Mouse (Mus musculus) heart, embryonic 11.5 days (tissue): Measurements from ENCODE around the gene Sntb2. TPM values are rescaled to one million over a fixed set of nuclear protein-coding genes. Genes with fewer than 3 reads are reported as not detected.

Experiments
- ATAC-seq: fragments of 200-750 bp; cut with Nextera tagmentation; replicated peaks from 2 replicates; pipeline ENCODE4 v1.8.0; 2017; ENCODE audit warnings: moderate library complexity; ENCODE audit not compliant: insufficient number of reproducible peaks, low FRiP score, low TSS enrichment
- H3K27ac ChIP-seq: fragments of 300-500 bp; sonication (generic); 2 replicates; pipeline ENCODE4 v1.5.1; 2014; ENCODE audit warnings: mild to moderate bottlenecking, low read depth, low read length
- H3K27me3 ChIP-seq: fragments of 300-500 bp; sonication (generic); 2 replicates; pipeline ENCODE4 v1.6.1; 2014; ENCODE audit warnings: mild to moderate bottlenecking, low read length, mixed read lengths; ENCODE audit not compliant: control insufficient read depth, insufficient read depth
- H3K36me3 ChIP-seq: fragments of 300-500 bp; sonication (generic); 2 replicates; pipeline ENCODE4 v1.6.1; 2014; ENCODE audit warnings: mild to moderate bottlenecking, low read length, moderate library complexity, mixed read lengths; ENCODE audit not compliant: control insufficient read depth, insufficient read depth
- H3K4me1 ChIP-seq: fragments of 300-500 bp; sonication (generic); 2 replicates; pipeline ENCODE4 v1.6.1; 2014; ENCODE audit warnings: low read length; ENCODE audit not compliant: control insufficient read depth, insufficient read depth
- H3K4me2 ChIP-seq: fragments of 300-500 bp; sonication (generic); 2 replicates; pipeline ENCODE4 v1.6.1; 2014; ENCODE audit warnings: mild to moderate bottlenecking, moderate library complexity
- H3K4me3 ChIP-seq: fragments of 300-500 bp; sonication (generic); 2 replicates; pipeline ENCODE4 v1.5.1; 2014; ENCODE audit warnings: low read depth, low read length
- H3K9ac ChIP-seq: fragments of 300-500 bp; sonication (generic); 2 replicates; pipeline ENCODE4 v1.6.1; 2014; ENCODE audit warnings: mild to moderate bottlenecking, low read depth, low read length, moderate library complexity
- H3K9me3 ChIP-seq: fragments of 300-500 bp; sonication (generic); replicated peaks from 2 replicates; pipeline ENCODE4 v1.6.1; 2016; ENCODE audit warnings: low read length; ENCODE audit not compliant: control insufficient read depth
- WGBS: fragments of 180-500 bp; shearing (Covaris S2); extraction: QIAGEN DNeasy Blood & Tissue Kit; methylation state at CpG from one replicate; pipeline ENCODE4 v1.1.7; 2014; ENCODE audit not compliant: insufficient replicate concordance; 5-methylcytosine and 5-hydroxymethylcytosine counted together
- polyA plus RNA-seq: library from polyadenylated mRNA; unstranded; fragments of >200 nt; fragmentation: Nextera tagmentation; extraction: Ambion mirVana; gene quantifications from 2 replicates; pipeline ENCODE4 v1.2.1, GENCODE M21; 2014

Gene Sntb2
- polyA plus RNA-seq, 1 experiment from 2014 or later: 8.0 TPM

GRCm38 (mm10) chr8:106953571-106953970, 18.0 kb downstream of the Sntb2 start:
- WGBS: 73% methylated on average over 4 of the region's 4 CpGs
- H3K4me2 ChIP-seq: no peak overlapping the region
- H3K9me3 ChIP-seq: no peaks in the 10 kb centered on the region
- no peaks in the 10 kb centered on the region for H3K4me1 ChIP-seq
- H3K9ac ChIP-seq: no peak overlapping the region
- H3K27ac ChIP-seq: no peak overlapping the region
- no peak for ATAC-seq
- no peak overlapping the region for H3K4me3 ChIP-seq
- no peaks in the 10 kb centered on the region for H3K36me3 ChIP-seq
- H3K27me3 ChIP-seq: no peaks in the 10 kb centered on the region

- no peak overlapping the region for H3K4me2 ChIP-seq
- no peaks in the 10 kb centered on the region for H3K36me3 ChIP-seq
- 83% methylated on average over 3 of the region's 3 CpGs for WGBS
- H3K9me3 ChIP-seq: no peaks in the 10 kb centered on the region
- no peaks in the 10 kb centered on the region for H3K4me1 ChIP-seq
- no peak overlapping the region for H3K4me3 ChIP-seq
- H3K9ac ChIP-seq: no peak overlapping the region
- ATAC-seq: no peak
- no peaks in the 10 kb centered on the region for H3K27me3 ChIP-seq
- no peak overlapping the region for H3K27ac ChIP-seq
These were observed 21.5 kb downstream of the Sntb2 start for GRCm38 (mm10) chr8:106957086-106957485.

GRCm38 (mm10) chr8:106958212-106958611, 22.7 kb downstream of the Sntb2 start:
- Histone ChIP-seq H3K9ac (no peak overlapping the region), H3K4me2 (no peak overlapping the region), H3K9me3 (no peaks in the 10 kb centered on the region), H3K27ac (no peak overlapping the region), H3K27me3 (no peaks in the 10 kb centered on the region), H3K4me3 (no peak overlapping the region), H3K36me3 (no peaks in the 10 kb centered on the region), H3K4me1 (no peaks in the 10 kb centered on the region)
- 71% methylated on average over 3 of the region's 3 CpGs for WGBS
- ATAC-seq: no peak

- ATAC-seq: no peak
- WGBS: 78% methylated on average over 2 of the region's 2 CpGs
- Histone ChIP-seq H3K4me3 (no peak overlapping the region), H3K9me3 (no peaks in the 10 kb centered on the region), H3K4me1 (no peaks in the 10 kb centered on the region), H3K27me3 (no peaks in the 10 kb centered on the region), H3K9ac (no peak overlapping the region), H3K27ac (no peak overlapping the region), H3K4me2 (no peak overlapping the region), H3K36me3 (no peaks in the 10 kb centered on the region)
These were observed 24.1 kb downstream of the Sntb2 start for GRCm38 (mm10) chr8:106959626-106960025.

GRCm38 (mm10) chr8:106962322-106962721, 26.8 kb downstream of the Sntb2 start:
- H3K27ac ChIP-seq: no peak overlapping the region
- no peaks in the 10 kb centered on the region for H3K27me3 ChIP-seq
- no peak overlapping the region for H3K4me2 ChIP-seq
- H3K9me3 ChIP-seq: no peaks in the 10 kb centered on the region
- ATAC-seq: no peak
- H3K4me3 ChIP-seq: no peak overlapping the region
- H3K9ac ChIP-seq: no peak overlapping the region
- 87% methylated on average over 3 of the region's 3 CpGs for WGBS
- no peaks in the 10 kb centered on the region for H3K4me1 ChIP-seq
- H3K36me3 ChIP-seq: no peaks in the 10 kb centered on the region

GRCm38 (mm10) chr8:106963365-106963764, 27.8 kb downstream of the Sntb2 start:
- Histone ChIP-seq H3K27ac (no peak overlapping the region), H3K36me3 (no peaks in the 10 kb centered on the region), H3K4me2 (no peak overlapping the region), H3K4me3 (no peak overlapping the region), H3K4me1 (no peaks in the 10 kb centered on the region), H3K9ac (no peak overlapping the region), H3K9me3 (no peaks in the 10 kb centered on the region), H3K27me3 (no peaks in the 10 kb centered on the region)
- WGBS: 73% methylated on average over 6 of the region's 6 CpGs
- ATAC-seq: no peak

GRCm38 (mm10) chr8:106964573-106964972, 29.0 kb downstream of the Sntb2 start:
- Histone ChIP-seq H3K4me2 (no peak overlapping the region), H3K4me1 (no peaks in the 10 kb centered on the region), H3K27me3 (no peaks in the 10 kb centered on the region), H3K36me3 (no peaks in the 10 kb centered on the region), H3K27ac (no peak overlapping the region), H3K9me3 (no peaks in the 10 kb centered on the region), H3K9ac (no peak overlapping the region), H3K4me3 (no peak overlapping the region)
- 67% methylated on average over 4 of the region's 4 CpGs for whole genome bisulfite sequencing
- no peak for ATAC-seq

GRCm38 (mm10) chr8:106969964-106970363, 34.4 kb downstream of the Sntb2 start:
- H3K27me3 ChIP-seq: no peaks in the 10 kb centered on the region
- H3K4me1 ChIP-seq: no peaks in the 10 kb centered on the region
- H3K9me3 ChIP-seq: no peaks in the 10 kb centered on the region
- H3K4me3 ChIP-seq: no peak overlapping the region
- 66% methylated on average over 3 of the region's 3 CpGs for WGBS
- no peak overlapping the region for H3K27ac ChIP-seq
- ATAC-seq: no peak
- H3K4me2 ChIP-seq: no peak overlapping the region
- no peak overlapping the region for H3K9ac ChIP-seq
- H3K36me3 ChIP-seq: no peaks in the 10 kb centered on the region

- no peak overlapping the region for H3K4me2 ChIP-seq
- H3K4me1 ChIP-seq: no peaks in the 10 kb centered on the region
- no peaks in the 10 kb centered on the region for H3K9me3 ChIP-seq
- H3K9ac ChIP-seq: no peak overlapping the region
- ATAC-seq: no peak
- H3K27ac ChIP-seq: no peak overlapping the region
- 58% methylated on average over 5 of the region's 5 CpGs for WGBS
- H3K27me3 ChIP-seq: no peaks in the 10 kb centered on the region
- H3K36me3 ChIP-seq: no peaks in the 10 kb centered on the region
- no peak overlapping the region for H3K4me3 ChIP-seq
These were observed 36.4 kb downstream of the Sntb2 start for GRCm38 (mm10) chr8:106971916-106972315.
